Mouse (Mus musculus): ENCODE data around the gene Gm813.
"Not testable (repeated sequence)": the region's sequence is repeated elsewhere in the genome, so short reads cannot be mapped to it uniquely, and the experiment has no call there.

Gm813 gene

DNA sequence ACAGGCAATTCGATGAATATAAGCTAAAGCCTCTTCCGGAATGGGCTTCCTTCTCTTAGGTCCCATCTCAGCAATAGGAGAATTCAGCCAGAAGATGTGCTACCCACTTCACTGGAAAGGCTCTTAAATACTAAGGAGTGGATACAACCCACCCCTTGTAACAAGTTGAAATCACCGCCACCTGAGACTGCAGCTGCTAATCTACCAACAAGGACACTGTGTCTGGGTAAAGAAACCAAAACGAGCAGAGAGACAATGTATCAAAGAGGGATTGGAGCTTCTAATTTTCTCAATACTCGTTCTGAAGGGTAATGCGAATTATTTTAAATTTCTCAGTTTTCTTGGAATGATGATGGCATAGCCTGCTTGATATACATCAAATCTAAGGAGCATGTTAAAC is at the start of gene Gm813:
TSS of gene Gm813 (minus strand) at position 101 of the 400 bp plus-strand sequence.
- DNase-seq (ENCODE audit: low spot score in 2 of 2): no peak

DNA sequence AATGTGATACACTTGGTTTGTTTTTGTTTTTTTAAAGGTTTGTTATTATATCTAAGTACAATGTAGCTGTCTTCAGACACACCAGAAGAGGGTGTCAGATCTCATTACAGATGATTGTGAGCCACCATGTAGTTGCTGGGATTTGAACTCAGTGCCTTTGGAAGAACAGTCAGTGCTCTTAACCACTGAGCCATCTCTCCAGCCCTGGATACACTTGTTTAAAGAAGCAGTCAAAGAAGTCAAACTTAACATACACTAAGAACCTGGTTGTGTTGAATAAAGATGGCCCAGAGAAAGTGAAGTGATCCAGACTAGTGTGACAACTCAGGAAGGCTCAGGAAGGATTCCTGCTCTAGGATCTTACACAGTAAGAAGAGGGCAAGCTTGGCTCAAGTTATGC is 48.4 kb upstream of the Gm813 start:
- DNase-seq (ENCODE audit: low spot score in 2 of 2): not testable (repeated sequence)

DNA sequence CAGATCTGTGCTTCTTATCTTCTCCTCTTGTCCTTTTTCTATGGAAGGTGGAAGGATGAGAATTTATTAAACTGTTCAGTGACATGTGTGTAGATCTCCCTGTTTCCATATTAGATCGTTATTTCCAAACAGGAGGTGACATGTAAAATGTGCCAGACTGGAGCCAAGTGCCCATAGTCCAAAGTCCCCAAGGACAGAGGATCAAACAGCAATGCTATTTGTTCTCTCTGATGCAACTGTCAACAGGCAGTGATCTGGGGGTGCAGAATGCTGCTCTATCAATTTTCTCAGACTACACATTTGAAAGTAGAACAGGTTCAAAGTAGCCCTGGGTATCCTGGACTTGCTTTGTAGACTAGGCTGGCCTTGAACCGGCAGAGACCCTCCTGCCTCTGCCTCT is 47.0 kb upstream of the Gm813 start:
- DNase-seq (ENCODE audit: low spot score in 2 of 2): no peak

DNA sequence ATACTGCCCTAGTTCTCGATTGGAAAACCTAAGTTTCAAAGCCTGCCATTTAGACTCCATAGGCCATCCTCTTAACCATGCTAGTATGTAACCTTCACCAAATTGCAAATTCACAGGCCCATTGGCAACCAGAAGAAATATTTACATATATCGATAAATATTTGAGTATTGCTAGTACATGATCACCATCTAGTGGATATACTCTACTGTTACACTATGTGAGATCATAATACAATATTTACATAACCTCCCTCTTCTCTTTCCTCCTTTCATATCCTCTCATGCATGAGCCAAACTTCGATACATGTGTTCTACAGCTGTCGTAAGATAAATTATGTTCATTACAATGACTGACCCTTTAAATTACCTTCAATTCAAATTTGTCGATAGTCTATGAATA is 46.2 kb upstream of the Gm813 start:
- no peak for DNase-seq (ENCODE audit: low spot score in 2 of 2)

DNA sequence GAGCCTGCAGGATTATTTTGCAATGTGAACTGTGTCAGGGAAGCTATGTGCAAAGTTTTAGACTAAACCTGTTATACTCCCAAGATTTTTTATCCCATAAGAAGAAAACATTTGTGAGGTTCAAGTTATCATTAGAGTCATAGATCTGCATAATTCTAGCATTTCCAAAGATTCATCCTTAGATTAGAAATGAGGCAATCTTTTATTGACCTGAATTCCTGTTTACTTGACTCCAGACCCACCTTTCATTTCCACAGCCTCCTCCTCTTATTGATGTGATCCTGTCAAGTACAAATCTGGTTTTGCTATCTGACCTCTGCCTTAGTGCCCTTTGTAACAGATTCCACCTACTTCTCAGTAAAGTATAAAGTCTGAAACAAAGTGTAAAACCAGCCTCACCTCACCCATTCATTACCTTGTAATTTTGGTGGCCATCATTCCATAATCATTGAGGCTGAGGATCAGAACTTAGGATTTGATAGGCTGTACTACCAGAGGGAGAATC is 45.6 kb upstream of the Gm813 start:
- no peak for DNase-seq (ENCODE audit: low spot score in 2 of 2)

DNA sequence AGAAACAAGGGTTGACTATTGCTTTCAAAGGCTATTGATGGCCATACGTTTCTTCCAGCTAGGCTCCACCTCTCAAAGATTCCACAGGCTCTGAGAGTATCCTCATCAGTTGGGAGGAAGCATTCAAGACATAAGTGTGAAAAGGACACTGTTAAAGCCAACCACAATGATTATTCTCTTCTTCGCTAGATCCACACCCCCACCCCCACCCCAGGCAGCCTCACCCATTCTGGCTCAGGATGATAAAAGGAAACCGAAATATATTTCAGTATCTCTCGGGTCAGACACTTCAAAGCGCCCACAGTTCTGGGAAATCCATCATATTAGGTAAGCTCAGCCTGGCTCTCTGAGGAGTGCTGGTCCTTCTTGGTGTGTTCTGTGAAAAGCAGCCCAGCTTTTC is 45.0 kb upstream of the Gm813 start:
- DNase-seq (ENCODE audit: low spot score in 2 of 2): no peak

DNA sequence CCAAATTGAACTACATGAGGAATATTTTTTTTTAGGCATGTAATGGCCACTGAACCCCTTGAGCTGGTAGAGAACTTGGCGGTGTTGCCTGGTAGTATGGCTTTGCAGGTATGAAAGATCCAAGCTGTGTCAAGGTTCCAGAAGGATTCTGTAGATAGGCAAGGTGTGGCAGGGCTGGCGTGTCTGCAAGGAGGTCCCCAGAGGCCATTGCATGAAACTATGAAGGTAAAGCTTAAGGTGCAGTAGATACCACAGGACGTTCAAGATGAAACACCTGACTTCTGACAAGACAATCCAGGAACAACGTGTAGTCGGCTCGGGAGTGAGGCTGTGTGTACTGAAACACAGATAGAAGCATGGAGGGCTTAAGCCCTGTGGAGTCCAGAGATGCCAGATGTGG is 41.9 kb upstream of the Gm813 start:
- no peak for DNase-seq (ENCODE audit: low spot score in 2 of 2)

DNA sequence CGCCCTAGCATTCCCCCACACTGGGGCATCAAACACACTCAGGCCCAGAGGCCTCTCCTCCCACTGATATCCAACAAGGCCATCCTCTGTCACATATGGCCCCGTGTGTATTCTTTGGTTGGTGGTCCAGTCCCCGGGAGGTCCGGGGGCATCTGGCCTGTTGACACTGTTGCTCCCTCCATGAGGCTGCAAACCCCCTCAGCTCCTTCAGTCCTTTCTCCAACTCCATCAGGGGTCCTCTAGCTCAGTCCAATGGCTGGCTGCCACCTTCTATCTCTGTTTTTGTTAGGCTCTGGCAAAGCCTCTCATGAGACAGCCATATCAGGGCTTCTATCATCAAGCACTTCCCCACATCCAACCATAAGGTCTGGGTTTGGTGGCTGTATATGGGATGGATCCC is 39.7 kb upstream of the Gm813 start:
- DNase-seq (ENCODE audit: low spot score in 2 of 2): no peak

DNA sequence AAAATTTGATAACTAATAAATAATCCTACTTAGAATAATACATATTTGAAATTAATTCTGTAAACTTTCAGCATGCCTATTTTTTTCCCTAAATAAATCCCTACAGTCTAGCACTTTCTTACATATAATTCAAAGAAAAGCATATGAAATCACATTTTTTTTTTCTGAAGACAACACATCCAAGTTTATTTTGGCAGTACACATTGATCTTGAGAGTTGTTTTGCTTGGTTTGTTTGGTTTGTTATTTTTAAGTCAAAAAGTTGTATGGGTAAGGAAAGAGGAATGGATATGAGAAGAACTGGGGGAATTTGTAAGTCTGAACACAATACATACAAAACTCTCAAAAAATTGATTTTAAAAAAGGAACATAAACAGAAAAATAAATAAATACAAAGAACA is 39.0 kb upstream of the Gm813 start:
- DNase-seq (ENCODE audit: low spot score in 2 of 2): no peak

DNA sequence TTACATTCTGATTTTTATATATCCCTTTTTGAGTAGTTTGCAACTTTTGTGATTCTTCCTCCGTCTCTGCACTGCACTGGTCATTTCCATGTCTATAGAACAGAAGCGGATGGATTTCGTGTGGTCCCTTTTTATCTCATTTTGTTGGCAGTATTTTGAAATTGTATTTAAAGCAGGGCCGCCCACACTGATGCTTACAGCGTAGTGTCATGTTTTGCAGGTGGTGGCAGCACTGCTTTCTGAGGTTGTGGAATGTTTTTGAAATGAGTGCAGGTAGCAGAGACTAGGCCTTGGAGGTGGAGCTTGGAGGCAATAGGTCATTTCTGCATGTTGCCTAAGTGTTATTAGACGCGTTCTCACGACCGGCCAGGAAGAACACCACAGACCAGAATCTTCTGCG is 33.2 kb upstream of the Gm813 start:
- no peak for DNase-seq (ENCODE audit: low spot score in 2 of 2)

DNA sequence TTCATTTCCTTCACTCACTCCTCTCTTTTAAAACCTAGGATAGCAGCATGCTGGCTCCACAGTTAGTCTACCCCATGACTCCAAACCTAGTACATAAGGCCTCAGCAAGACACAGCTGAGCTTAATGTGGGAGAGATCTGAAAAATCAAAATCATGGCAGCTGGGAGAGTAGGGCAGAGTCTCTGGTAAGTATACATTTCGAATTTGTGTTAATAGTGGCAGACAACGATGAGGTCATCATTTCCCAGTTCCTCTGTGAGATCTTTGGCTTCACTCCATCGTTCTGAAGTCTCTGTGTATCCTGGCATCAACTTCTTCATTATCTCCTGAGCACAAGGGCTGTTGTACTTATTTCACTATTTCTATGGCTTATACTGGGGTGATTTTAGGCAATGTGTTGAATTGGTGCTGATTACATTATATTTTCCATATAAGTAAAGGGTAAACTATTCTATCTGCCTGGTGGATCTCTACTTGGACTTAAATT is 22.0 kb upstream of the Gm813 start, which contains the start of gene E330017A01Rik:
TSS of gene E330017A01Rik (minus strand) at position 51 of the 487 bp plus-strand sequence.
- DNase-seq (ENCODE audit: low spot score in 2 of 2): no peak

DNA sequence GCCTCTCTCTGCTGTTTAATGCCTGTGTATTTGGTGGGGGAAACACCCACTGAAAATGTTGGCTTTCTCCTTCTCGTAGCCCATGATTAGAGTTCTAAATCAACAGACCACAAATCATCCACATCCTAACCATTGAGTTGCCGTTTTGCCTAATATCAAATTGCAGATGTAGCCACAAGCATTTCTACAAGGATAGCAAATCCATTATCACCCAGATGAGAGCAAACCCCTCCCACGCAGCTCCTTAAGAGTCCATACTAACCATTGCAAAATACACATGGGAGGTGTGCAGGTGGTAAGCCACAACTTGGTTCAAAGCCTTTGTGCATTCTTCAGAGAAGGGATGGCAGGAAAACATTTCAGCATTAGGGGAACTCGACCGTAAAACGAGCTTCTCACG is 21.2 kb upstream of the Gm813 start:
- DNase-seq (ENCODE audit: low spot score in 2 of 2): no peak

DNA sequence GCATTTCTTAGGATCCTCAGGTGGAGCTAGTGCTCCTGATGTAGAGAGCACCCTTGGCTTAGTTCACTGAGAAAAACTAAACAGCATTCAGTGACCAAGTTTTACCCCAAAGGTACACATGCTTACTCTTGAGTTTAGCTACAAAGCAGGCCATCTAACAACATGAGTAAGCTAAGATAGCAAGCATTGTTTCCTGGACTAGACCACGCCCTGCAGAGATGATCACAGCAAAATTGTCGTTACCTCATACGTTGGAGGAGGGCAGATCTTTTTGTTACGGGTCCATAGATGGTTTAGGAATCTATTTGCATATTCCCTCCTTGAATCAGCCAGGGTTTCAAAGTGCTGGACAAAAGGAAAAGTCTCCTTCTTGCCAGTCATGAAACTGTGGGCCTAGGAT is 20.7 kb upstream of the Gm813 start:
- DNase-seq (ENCODE audit: low spot score in 2 of 2): no peak

DNA sequence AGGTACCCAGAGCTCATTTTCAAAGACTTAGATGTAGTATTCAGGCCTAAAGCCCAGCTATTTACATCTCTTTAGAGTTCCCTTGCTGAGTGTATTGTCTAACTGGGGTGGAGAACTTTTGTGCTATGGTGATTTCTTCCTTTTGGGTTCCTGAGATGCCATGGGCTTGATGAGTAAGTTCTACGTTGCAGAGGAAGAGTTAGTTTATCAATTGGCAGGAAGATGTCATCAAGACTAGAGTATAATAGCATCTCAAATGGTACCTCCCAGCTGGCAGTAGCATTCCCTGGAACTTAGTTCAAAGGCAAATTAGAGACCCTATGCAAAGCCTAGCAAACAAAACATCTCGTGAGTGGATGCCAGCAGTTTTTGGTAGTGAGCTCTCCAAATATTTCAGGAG is 19.1 kb upstream of the Gm813 start:
- no peak for DNase-seq (ENCODE audit: low spot score in 2 of 2)

DNA sequence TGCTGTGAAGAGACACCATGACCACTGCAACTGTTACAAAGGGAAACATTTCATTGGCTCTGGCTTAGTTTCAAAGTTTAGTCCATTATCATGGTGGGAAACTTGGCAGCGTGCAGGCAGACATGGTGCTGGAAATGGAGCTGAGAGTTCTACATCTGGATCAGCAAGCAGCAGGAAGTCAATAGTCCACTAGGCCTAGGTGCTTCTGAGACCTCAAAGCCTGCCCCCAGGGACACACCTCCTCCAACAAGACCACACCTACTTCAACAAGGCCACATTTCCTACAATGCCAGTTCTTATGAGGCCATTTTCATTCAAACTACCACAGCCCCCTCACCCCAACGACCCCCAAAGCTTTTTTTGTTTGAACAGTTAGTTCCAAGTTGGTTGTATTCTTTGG is 13.0 kb upstream of the Gm813 start:
- DNase-seq (ENCODE audit: low spot score in 2 of 2): no peak

DNA sequence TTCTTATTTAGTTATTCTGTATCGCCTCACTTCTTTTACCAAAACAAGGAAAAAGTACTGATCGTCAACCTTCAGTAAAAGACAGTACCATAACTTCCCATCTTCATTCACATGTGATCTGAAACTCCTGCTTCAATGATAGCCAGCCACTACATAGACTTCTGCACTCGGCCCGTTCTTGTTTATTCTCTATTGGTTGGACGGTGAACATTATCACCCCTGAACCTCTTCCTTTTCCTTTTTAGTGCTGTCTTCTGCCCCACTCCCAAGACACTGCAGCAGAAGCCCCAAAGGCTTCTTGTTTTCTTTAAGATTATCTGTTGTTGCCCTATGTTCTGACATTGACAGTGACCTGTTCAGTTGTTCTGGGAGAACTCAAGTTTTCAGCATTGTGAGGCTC is 12.2 kb upstream of the Gm813 start:
- no peak for DNase-seq (ENCODE audit: low spot score in 2 of 2)

DNA sequence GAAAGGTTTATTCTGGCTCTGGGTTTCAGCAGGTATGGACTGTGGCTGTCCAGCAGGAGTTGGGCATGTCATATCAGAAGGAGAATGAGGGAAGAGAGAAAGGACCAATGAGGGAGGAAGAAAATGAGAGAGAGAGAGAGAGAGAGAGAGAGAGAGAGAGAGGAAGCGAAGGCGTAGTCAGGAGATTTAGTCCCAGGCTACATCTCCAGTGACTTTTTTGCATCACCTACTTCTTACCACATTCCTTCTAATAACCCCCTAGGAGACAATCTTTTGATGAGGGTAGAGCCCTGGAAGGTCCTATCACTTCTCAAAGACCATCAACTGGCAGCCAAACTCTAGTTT is 11.5 kb upstream of the Gm813 start:
- DNase-seq (ENCODE audit: low spot score in 2 of 2): no peak

DNA sequence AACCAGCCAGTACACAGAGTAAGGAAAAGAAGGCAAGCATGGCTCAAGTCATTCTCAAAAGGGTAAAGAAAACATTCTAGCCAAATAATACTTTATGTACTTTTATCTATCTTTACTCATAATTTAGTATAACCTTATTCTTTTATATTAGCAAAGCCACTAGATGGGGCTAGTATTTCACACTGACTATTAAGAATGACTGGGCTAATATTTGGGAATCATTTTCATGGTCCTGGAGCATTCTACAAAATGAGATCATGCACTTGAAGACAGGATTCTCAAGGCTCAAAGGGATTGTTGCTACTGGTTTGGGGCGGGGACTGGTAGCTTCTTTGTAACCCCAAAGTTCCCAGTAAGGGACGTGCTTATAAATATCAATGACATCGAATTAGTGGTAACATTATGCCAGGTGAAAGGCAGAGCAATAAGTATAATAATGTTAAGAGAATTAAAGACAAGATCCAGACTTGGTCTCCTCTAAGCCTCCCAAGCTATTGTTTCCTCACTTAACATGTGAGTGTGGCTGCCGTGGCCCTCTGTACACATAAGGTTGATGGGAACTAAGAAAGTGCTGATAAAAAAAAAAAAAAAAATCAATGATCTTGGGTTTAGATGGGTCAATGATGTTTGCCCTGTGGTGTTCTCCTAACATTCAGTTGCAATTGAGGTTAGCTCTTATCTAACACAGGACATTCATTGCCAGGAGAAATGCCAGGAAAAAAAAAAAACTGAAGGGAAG is 11.0 kb upstream of the Gm813 start:
- no peak for DNase-seq (ENCODE audit: low spot score in 2 of 2)

DNA sequence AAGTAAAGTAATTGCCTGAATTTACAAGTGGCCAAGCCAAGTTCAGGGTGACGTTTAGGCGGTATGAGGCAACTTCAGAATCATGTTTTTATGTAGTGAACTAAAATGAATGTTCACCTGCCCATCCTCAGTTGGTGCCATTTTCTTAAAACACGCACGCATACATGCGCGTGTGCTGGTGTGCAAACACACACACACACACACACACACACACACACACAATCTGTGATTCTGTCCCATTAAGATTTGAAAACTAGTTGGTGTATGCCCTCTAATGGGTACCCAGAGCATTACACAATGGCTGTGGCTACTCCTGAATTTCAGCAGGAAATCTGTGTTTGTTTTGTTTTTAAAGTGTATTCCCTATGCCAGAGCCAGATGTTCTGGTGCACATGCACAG is 7.2 kb upstream of the Gm813 start:
- peak in 1 of 2 experiments; percentile 22 for DNase-seq (ENCODE audit: low spot score in 2 of 2)

DNA sequence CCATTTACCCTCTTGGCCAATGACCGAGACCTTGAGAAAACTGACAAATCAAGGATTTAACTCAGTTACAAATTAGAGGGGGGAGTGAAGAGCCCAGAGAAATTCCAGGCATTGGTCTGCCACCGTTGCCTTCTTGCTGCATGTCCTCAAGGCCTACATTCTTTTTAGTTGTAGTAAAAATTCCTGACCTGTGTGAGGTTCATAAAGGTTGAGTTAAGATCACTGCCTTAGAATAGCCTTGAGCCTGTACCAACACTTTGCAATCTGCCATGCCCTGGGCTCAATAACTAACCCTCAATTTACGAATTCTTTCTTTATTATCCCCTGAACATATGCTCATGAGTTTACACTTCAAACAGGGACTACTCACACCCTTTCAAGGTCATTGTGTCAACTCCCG is 6.3 kb upstream of the Gm813 start:
- DNase-seq (ENCODE audit: low spot score in 2 of 2): no peak

DNA sequence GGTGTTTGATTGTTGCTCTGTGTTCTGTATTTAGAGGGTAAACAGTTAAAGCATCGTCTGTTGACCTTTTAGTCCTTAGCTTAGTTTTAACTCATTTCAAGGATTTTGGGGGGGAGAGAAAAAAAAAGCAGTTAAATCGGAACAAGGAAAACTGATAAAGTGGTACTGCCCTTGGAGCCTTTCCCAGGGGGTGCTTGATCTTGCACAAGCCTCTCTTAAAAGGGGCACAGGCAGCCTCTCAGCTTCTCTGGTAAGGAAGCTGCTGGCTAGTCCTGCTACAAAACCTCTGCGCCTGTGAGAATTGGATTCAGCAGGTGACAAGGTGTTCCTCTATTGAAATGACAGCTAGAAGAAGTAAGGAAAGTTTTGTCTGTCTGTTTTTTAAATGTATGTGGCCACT is 5.6 kb upstream of the Gm813 start:
- no peak for DNase-seq (ENCODE audit: low spot score in 2 of 2)

DNA sequence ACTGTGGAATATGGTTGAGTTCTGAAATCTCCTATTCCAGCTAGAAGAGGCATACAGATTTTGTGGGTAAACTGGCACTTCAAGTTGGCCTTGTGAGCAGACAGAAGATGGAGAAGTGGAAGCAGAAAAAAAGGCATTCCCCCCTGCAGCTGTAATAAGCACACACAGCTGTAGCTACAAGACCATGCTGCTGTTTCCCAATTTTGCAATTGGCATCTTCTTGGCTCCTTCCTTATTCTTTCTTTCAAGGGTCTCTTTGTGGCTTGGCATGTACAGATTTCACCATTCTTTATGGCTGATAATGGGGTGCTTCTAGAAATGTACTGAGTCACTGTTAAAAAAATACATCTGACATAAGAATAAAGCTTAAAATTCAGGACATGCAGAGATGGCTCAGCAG is 568 bp upstream of the Gm813 start:
- DNase-seq (ENCODE audit: low spot score in 2 of 2): no peak

DNA sequence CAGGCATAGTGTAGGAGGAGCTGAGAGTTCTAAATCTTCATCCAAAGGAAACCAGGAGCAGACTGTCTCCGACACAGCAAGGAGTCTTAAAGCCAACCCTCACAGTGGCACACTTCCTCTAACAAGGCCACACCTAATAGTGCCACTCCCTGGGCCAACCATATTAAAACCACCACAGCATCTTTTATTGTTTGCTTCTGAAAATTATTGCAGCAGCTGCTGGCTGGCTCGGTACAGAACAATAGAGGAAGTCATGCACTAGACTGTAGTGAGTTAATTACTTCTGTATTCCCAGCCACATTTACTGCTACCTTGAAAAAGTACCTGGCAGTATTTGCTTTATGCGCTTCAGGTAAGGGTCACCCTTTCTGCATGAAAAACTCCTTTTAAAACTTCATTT is 3.8 kb downstream of the Gm813 start:
- DNase-seq (ENCODE audit: low spot score in 2 of 2): no peak

DNA sequence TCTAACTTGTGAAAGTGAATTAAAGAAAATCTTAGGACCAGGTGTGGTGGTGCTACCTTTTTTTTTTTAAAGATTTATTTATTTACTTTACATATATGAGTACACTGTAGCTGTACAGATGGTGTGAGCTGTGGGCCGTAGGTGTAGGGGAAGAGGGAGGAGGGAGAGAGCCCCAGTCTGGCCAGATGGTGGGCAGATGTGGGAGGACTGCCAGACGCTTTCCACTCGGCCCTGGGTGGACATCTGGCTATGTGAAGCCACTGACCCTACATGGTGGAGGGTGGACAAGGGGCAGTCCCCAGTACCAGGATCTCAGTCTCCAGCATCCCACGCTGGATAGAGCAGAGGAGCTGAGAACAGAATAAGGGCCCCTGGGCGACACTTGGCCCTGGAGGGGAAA is 9.7 kb downstream of the Gm813 start:
- DNase-seq (ENCODE audit: low spot score in 2 of 2): no peak

Measured in spleen, postnatal 14 days (tissue).